Mouse (Mus musculus): ENCODE measurements around the gene Gna11.

- peak; percentile 17 for TF ChIP-seq CTCF (IDR thresholded peaks at IDR 0.05; ENCODE audit: low read depth, low read length)
- TF ChIP-seq EP300 (IDR thresholded peaks at IDR 0.05; ENCODE audit: insufficient read depth, low read depth, low read length), result no peak
Measured at GRCm38 (mm10) chr10:81513798-81514197, 31.2 kb downstream of the Gna11 start.
